Mouse (Mus musculus): ENCODE measurements around the gene Serinc5. TPM values are rescaled to one million over a fixed set of nuclear protein-coding genes. Genes with fewer than 3 reads are reported as not detected.
A peak's percentile ranks its signal among the peaks of the same experiment; 100 is the strongest.

Serinc5 gene
- polyA plus RNA-seq, 1 experiment from 2014 or later = 18.7 TPM

- no peak overlapping the region for H3K4me2 ChIP-seq (replicated peaks)
- no peak overlapping the region for H3K9ac ChIP-seq
- no peaks in the 10 kb centered on the region for H3K9me3 ChIP-seq (replicated peaks)
- no peaks in the 10 kb centered on the region for H3K27me3 ChIP-seq
- 95% methylated on average over 5 of the region's 5 CpGs for WGBS
- no peak for ATAC-seq (ENCODE audit: low FRiP score)
- H3K27ac ChIP-seq = no peak overlapping the region
- no peak overlapping the region for H3K4me3 ChIP-seq
- no peaks in the 10 kb centered on the region for H3K4me1 ChIP-seq
- H3K36me3 ChIP-seq = no peaks in the 10 kb centered on the region; the same call in 1 of the 2 replicates
Observed at GRCm38 (mm10) chr13:92626725-92627124, 15.8 kb downstream of the Serinc5 start.

- no peak for ATAC-seq (ENCODE audit: low FRiP score)
- no peaks in the 10 kb centered on the region for H3K9me3 ChIP-seq (replicated peaks)
- no peak overlapping the region for H3K9ac ChIP-seq
- H3K27me3 ChIP-seq = no peaks in the 10 kb centered on the region
- peaks cover 14% of the 10 kb centered on the region for H3K4me1 ChIP-seq
- no peak overlapping the region for H3K4me3 ChIP-seq
- H3K4me2 ChIP-seq (replicated peaks) = no peak overlapping the region
- WGBS = 88% methylated on average over 3 of the region's 3 CpGs
- H3K27ac ChIP-seq = no peak overlapping the region
- no peaks in the 10 kb centered on the region; the same call in 1 of the 2 replicates for H3K36me3 ChIP-seq
Observed at GRCm38 (mm10) chr13:92629509-92629908, 18.6 kb downstream of the Serinc5 start.

- H3K27me3 ChIP-seq = no peaks in the 10 kb centered on the region
- H3K36me3 ChIP-seq = no peaks in the 10 kb centered on the region
- H3K27ac ChIP-seq = no peak overlapping the region
- ATAC-seq (ENCODE audit: low FRiP score) = no peak
- H3K9ac ChIP-seq = no peak overlapping the region
- H3K9me3 ChIP-seq (replicated peaks) = no peaks in the 10 kb centered on the region
- no peak overlapping the region for H3K4me2 ChIP-seq (replicated peaks)
- H3K4me1 ChIP-seq = peaks cover 23% of the 10 kb centered on the region
- no peak overlapping the region for H3K4me3 ChIP-seq
- 76% methylated on average over 4 of the region's 4 CpGs for WGBS
Observed at GRCm38 (mm10) chr13:92631450-92631849, 20.6 kb downstream of the Serinc5 start.

GRCm38 (mm10) chr13:92632550-92632949 lies 21.7 kb downstream of the Serinc5 start:
- Histone ChIP-seq H3K27me3 (no peaks in the 10 kb centered on the region), H3K4me3 (no peak overlapping the region), H3K36me3 (no peaks in the 10 kb centered on the region), H3K27ac (no peak overlapping the region), H3K9ac (no peak overlapping the region), H3K9me3 (replicated peaks) (no peaks in the 10 kb centered on the region), H3K4me2 (replicated peaks) (no peak overlapping the region), H3K4me1 (peaks cover 31% of the 10 kb centered on the region)
- ATAC-seq (ENCODE audit: low FRiP score) = no peak
- 39% methylated on average over 4 of the region's 4 CpGs for WGBS

- H3K27me3 ChIP-seq = no peaks in the 10 kb centered on the region
- no peak overlapping the region for H3K9ac ChIP-seq
- H3K36me3 ChIP-seq = no peaks in the 10 kb centered on the region
- 14% methylated on average over 2 of the region's 2 CpGs for WGBS
- H3K9me3 ChIP-seq (replicated peaks) = no peaks in the 10 kb centered on the region
- H3K4me1 ChIP-seq = peaks cover 33% of the 10 kb centered on the region
- H3K27ac ChIP-seq = no peak overlapping the region
- H3K4me3 ChIP-seq = no peak overlapping the region
- ATAC-seq (ENCODE audit: low FRiP score) = no peak
- H3K4me2 ChIP-seq (replicated peaks) = no peak overlapping the region
Observed at GRCm38 (mm10) chr13:92635040-92635439, 24.1 kb downstream of the Serinc5 start.

GRCm38 (mm10) chr13:92636226-92636909 lies 25.5 kb downstream of the Serinc5 start:
- Histone ChIP-seq H3K27ac (peak overlapping the region; percentile 44; the same call in 1 of the 2 replicates), H3K27me3 (no peaks in the 10 kb centered on the region)
- no peak for ATAC-seq (ENCODE audit: low FRiP score)

GRCm38 (mm10) chr13:92636910-92637275 lies 26.0 kb downstream of the Serinc5 start:
- Histone ChIP-seq H3K27ac (peak overlapping the region; percentile 55; the same call in 1 of the 2 replicates), H3K4me2 (replicated peaks) (peak overlapping the region; percentile 19; the same call in 1 of the 2 replicates), H3K36me3 (no peaks in the 10 kb centered on the region), H3K9ac (no peak overlapping the region), H3K4me3 (no peak overlapping the region), H3K4me1 (peaks cover 33% of the 10 kb centered on the region), H3K9me3 (replicated peaks) (no peaks in the 10 kb centered on the region), H3K27me3 (no peaks in the 10 kb centered on the region)
- WGBS = 3% methylated on average over 7 of the region's 7 CpGs
- ATAC-seq (ENCODE audit: low FRiP score) = peak; percentile 67

More at GRCm38 (mm10) chr13:92636226-92636909, 25.5 kb downstream of the Serinc5 start:
- WGBS = 76% methylated on average over 6 of the region's 6 CpGs
- H3K4me3 ChIP-seq = no peak overlapping the region
- no peaks in the 10 kb centered on the region for H3K36me3 ChIP-seq
- H3K9ac ChIP-seq = no peak overlapping the region
- peaks cover 33% of the 10 kb centered on the region for H3K4me1 ChIP-seq
- H3K9me3 ChIP-seq (replicated peaks) = no peaks in the 10 kb centered on the region
- no peak overlapping the region for H3K4me2 ChIP-seq (replicated peaks)

GRCm38 (mm10) chr13:92639093-92640014 lies 28.5 kb downstream of the Serinc5 start:
- no peak overlapping the region for H3K27ac ChIP-seq
- no peak overlapping the region for H3K4me2 ChIP-seq (replicated peaks)
- no peak for ATAC-seq (ENCODE audit: low FRiP score)
- 76% methylated on average over 12 of the region's 12 CpGs for WGBS
- H3K4me3 ChIP-seq = no peak overlapping the region
- no peaks in the 10 kb centered on the region for H3K27me3 ChIP-seq
- peaks cover 19% of the 10 kb centered on the region for H3K4me1 ChIP-seq
- H3K36me3 ChIP-seq = no peaks in the 10 kb centered on the region
- no peak overlapping the region for H3K9ac ChIP-seq
- H3K9me3 ChIP-seq (replicated peaks) = no peaks in the 10 kb centered on the region

- Histone ChIP-seq H3K36me3 (no peaks in the 10 kb centered on the region), H3K4me1 (peaks cover 7% of the 10 kb centered on the region; the same call in 1 of the 2 replicates), H3K4me3 (no peak overlapping the region), H3K9ac (no peak overlapping the region), H3K27me3 (no peaks in the 10 kb centered on the region), H3K27ac (no peak overlapping the region), H3K4me2 (replicated peaks) (no peak overlapping the region), H3K9me3 (replicated peaks) (no peaks in the 10 kb centered on the region)
- 78% methylated on average over 3 of the region's 3 CpGs for WGBS
- no peak for ATAC-seq (ENCODE audit: low FRiP score)
Observed at GRCm38 (mm10) chr13:92644199-92644598, 33.3 kb downstream of the Serinc5 start.

GRCm38 (mm10) chr13:92644753-92645152 lies 33.9 kb downstream of the Serinc5 start:
- 67% methylated on average over 6 of the region's 6 CpGs for WGBS
- H3K27ac ChIP-seq = no peak overlapping the region
- no peaks in the 10 kb centered on the region for H3K9me3 ChIP-seq (replicated peaks)
- H3K4me3 ChIP-seq = no peak overlapping the region
- H3K27me3 ChIP-seq = no peaks in the 10 kb centered on the region
- H3K4me1 ChIP-seq = peaks cover 5% of the 10 kb centered on the region; the same call in 1 of the 2 replicates
- H3K9ac ChIP-seq = no peak overlapping the region
- H3K4me2 ChIP-seq (replicated peaks) = no peak overlapping the region
- no peaks in the 10 kb centered on the region for H3K36me3 ChIP-seq
- ATAC-seq (ENCODE audit: low FRiP score) = no peak

- Histone ChIP-seq H3K27me3 (no peaks in the 10 kb centered on the region), H3K4me2 (replicated peaks) (no peak overlapping the region), H3K9me3 (replicated peaks) (no peaks in the 10 kb centered on the region), H3K36me3 (no peaks in the 10 kb centered on the region), H3K9ac (no peak overlapping the region), H3K27ac (no peak overlapping the region), H3K4me3 (no peak overlapping the region), H3K4me1 (peaks cover 5% of the 10 kb centered on the region; the same call in 1 of the 2 replicates)
- ATAC-seq (ENCODE audit: low FRiP score) = no peak
- WGBS = 71% methylated on average over 2 of the region's 2 CpGs
Observed at GRCm38 (mm10) chr13:92647695-92648094, 36.8 kb downstream of the Serinc5 start.

GRCm38 (mm10) chr13:92649111-92649510 lies 38.2 kb downstream of the Serinc5 start:
- Histone ChIP-seq H3K4me1 (peaks cover 10% of the 10 kb centered on the region; the same call in 1 of the 2 replicates), H3K4me2 (replicated peaks) (no peak overlapping the region), H3K4me3 (no peak overlapping the region), H3K36me3 (no peaks in the 10 kb centered on the region), H3K9ac (no peak overlapping the region), H3K27me3 (no peaks in the 10 kb centered on the region), H3K27ac (no peak overlapping the region), H3K9me3 (replicated peaks) (no peaks in the 10 kb centered on the region)
- no peak for ATAC-seq (ENCODE audit: low FRiP score)
- 86% methylated on average over 10 of the region's 10 CpGs for WGBS
